Mouse (Mus musculus): ENCODE data around the gene Nsun7.

Nsun7 gene

DNA sequence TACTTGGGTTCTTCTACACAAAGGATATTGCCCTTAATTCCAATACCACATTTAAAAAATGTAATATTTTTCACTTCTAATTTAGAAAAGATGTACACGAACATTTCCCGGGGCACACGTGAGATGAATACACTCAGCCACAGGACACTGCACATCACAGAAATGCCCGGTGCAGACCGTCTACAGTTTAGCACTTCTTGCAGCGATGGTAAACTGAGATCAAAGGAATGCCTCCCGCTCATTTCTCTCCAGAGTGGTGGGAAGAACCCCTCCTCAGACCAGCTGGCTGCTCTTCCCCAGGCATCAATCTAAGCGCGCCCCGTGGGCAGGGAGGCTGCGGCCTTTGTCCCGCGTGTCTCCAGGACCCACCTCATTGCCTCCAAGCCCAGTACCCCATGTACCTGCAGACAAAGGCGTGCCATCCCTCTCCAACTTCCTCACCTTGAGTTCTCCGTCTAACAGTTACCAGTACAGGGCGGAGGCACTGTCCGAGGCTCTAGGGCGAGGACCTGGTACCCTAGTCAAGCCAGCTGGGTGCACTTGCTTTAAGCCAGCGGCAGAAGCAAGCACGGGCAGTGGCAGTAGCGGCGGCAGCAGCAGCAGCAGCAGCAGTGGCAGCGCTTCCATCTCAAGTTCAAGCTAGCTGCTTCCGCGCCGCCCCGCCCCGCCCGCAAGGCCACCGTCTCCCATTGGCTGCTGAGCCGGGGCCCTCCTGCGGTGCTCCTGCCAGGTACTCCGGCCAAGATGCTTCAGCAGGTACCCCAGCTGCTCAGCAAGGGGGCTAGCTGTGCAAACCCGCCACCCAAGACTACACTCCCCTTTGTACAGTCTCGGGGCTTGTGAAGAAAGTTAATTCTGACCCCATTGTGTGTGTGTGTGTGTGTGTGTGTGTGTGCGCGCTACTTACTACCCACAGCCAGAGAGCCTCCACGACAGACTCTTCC lies 77.6 kb downstream of the Nsun7 start:
- no peak for DNase-seq (ENCODE audit: low read depth)

DNA sequence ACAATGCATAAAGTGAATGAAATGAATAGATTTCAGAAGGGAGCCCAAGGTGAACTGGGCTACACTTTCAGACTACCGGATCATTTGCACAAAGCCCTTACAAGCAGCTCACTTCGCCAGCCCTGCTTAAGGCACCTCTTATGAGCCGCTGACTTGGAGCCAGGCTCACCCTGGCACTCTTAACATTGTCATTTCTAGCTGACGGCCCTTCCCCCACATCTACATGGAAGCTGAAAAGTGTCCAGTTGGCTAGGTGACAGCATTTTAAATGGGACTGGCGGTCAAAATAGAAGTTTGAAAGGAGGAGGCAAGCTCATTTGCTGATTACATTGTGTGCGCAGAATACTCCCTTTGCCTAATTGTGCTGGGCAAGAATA lies 78.3 kb downstream of the Nsun7 start:
- DNase-seq (ENCODE audit: low read depth), result no peak

DNA sequence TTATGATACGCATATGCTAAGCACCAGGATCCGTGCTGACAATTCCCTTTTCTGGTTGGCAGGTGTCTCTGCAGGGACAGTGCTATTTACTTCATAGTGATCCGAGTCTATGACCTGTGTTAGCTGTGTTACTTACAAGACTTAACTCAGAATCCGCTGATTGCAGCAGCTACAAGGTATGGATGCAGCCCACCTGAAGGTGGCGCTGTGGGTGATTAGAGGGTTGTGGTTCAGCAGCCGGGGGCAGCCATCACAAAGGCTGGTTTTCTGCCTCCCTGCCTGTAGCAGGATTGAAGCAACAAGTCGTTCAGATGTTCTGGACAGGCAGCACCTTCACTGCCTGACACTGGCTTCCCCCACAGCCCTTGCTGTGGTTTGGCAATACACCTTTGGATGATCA lies 78.9 kb downstream of the Nsun7 start:
- DNase-seq (ENCODE audit: low read depth), result no peak

DNA sequence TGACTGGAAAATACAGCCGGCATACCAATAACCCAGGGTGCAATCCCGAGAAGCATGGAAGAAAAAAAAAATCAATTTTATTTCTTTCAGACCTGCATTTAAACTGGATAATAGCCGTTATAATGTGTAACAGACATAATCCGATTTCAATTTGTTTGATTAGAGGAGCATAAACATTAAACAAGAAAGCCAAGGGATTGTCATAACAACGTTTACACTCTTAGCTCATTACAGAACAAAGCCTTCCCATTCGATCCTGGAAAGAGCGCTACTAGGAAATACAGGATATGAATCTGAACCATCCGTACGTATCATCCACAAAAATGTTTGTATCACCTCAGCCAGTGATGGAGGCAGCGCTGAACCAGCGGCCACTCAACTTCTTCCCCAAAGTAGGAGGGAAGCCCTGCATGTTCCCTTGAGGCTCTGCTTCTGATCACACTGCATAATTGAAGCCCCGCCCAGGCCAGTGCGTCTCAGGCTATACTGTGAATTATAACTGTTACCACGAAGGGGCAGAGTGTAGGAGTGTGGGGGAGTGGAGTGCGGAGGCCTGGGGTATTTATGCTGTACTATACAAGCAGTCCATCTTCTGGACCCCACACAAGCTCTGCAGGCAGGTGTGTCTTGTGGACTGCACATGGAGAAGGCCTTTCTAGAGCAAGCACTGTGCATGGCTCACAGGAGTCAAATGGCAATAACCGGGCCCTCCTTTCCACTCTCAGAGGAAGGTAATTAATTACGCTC lies 80.8 kb downstream of the Nsun7 start:
- no peak for DNase-seq (ENCODE audit: low read depth)

DNA sequence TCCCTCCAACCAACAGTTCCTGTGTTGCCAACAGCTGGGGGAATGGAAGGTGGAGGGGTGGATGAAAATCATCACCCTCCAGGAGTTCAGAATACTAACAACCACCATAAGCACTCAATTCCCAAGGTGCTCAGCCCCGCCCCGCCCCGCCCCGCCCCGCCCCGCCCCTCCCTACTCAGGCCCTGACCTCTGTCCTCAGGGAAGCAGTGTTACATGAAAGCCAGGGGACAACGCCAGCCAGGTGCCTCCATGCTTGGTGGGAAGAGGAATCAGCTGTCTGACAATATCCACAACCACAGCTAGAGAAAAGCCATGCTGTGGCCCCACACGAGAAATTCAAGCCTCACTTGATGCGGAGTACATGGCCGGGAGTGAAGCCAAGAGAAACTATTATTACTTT lies 82.2 kb downstream of the Nsun7 start:
- DNase-seq (ENCODE audit: low read depth), result no peak

DNA sequence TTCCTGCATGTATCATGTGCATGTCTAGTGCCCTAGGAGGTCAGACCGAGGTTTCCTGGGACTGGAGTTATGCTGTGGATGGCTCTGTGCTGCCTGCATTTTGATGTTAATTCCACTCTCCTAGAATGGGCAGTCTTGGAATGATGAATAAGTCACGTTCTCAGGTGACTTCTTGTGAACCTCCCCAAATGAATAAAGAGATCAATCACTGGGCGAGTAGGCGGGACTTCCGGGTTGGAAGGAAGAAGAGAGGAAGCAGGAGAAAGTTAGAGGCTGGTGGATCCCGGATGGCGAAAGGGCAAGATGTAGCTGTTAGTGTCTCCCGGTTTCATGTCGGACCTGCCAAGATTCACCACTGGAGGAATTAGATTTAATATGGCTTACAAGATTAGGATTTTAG lies 82.6 kb downstream of the Nsun7 start:
- DNase-seq (ENCODE audit: low read depth), result no peak

DNA sequence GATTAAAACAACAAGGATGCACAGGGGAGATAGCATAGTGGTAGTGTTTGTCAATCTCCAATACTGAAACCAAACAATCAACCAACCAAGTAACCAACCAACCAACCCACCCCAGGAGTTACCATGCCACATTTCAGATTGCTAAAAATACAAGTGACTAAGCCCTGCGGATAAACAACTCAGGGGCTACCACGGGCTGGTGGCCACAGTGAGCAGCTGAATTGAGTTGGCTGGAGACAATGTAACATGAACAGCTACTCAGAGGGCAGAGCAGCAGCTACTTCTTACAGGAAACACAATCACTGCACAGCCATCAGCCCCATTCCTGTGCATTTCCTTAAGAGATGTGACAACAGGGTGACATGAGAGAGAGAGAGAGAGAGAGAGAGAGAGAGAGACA lies 84.5 kb downstream of the Nsun7 start:
- DNase-seq (ENCODE audit: low read depth), result no peak

DNA sequence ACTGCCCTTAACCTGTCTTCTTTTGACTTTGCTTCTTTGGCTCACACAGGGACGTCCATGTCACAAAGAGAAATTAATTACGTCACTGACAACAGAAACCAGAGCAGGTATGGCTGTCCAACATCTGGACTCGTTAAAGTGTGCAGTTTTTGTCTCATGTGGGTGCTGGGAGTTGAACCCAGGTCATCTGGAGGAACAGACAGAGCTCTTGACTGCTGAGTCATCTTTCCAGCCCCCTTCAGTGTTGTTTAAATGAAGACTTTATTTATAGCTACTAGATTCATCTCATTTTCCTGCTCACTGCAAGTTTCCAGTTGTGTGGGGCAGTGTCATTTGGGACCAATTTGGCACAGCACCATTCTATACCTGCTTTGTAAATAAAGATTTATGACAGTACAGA lies 85.4 kb downstream of the Nsun7 start:
- no peak for DNase-seq (ENCODE audit: low read depth)

DNA sequence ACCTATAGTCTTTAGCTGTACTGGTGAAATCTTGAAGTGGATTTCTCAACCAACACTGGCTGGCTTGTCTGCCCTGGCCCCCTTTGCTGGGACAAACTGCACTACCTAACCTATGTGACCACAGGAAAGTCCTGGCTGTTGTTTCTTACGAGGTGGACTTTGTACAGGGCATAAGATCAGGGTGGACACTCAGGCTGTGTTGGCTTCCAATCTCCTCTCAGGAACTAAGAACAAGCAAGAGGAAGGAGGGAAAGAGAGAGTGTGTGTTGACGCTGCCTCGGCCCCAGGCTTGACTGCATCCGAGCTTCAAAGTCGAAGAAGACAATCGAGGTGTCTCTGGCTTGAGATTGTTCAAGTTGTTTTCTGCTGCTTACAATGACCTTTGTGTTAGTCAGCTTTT lies 87.1 kb downstream of the Nsun7 start:
- no peak for DNase-seq (ENCODE audit: low read depth)

Measured in 416B (cell line).